Mouse (Mus musculus) ES-Bruce4 (cell line): ENCODE results near the gene Zglp1. TPM values are rescaled to one million over a fixed set of nuclear protein-coding genes. Genes with fewer than 3 reads are reported as not detected.

Experiments
- H3K27ac ChIP-seq: 2 replicates; pipeline ENCODE4 v1.5.1; 2012; ENCODE audit warnings: low read length, inconsistent platforms; ENCODE audit not compliant: insufficient read depth
- H3K27me3 ChIP-seq: 2 replicates; pipeline ENCODE4 v1.6.1; 2012; ENCODE audit warnings: mild to moderate bottlenecking, low read length, inconsistent platforms; ENCODE audit not compliant: control insufficient read depth, poor library complexity, insufficient read depth, severe bottlenecking
- H3K36me3 ChIP-seq: 2 replicates; pipeline ENCODE4 v1.6.1; 2012; ENCODE audit warnings: inconsistent platforms, mild to moderate bottlenecking, low read length, moderate library complexity; ENCODE audit not compliant: control insufficient read depth, poor library complexity, insufficient read depth, severe bottlenecking
- H3K4me1 ChIP-seq: one replicate; pipeline ENCODE4 v1.8.1; 2011; ENCODE audit warnings: low read length; ENCODE audit not compliant: control insufficient read depth, insufficient read depth
- H3K4me3 ChIP-seq: 2 replicates; pipeline ENCODE4 v1.5.1; 2011; ENCODE audit warnings: low read depth, mild to moderate bottlenecking, low read length
- H3K9ac ChIP-seq: 2 replicates; pipeline ENCODE4 v1.6.1; 2012; ENCODE audit warnings: low read depth, mild to moderate bottlenecking, inconsistent platforms; ENCODE audit not compliant: poor library complexity, severe bottlenecking
- H3K9me3 ChIP-seq: replicated peaks from 2 replicates; pipeline ENCODE4 v1.6.1; 2012; ENCODE audit warnings: mild to moderate bottlenecking, low read length, inconsistent platforms; ENCODE audit not compliant: control insufficient read depth, poor library complexity, insufficient read depth, severe bottlenecking
- CTCF ChIP-seq: IDR thresholded peaks from one replicate; pipeline ENCODE4 v1.8.1; 2011; ENCODE audit warnings: low read depth, low read length
- EP300 ChIP-seq: IDR thresholded peaks from 2 replicates; pipeline ENCODE4 v1.6.1; 2011; ENCODE audit warnings: low read depth, low read length; ENCODE audit not compliant: insufficient read depth
- POLR2A ChIP-seq: IDR thresholded peaks from one replicate; pipeline ENCODE4 v1.8.1; 2011; ENCODE audit warnings: low read length; ENCODE audit not compliant: insufficient read depth
- polyA plus RNA-seq: library from polyadenylated mRNA; stranded (reverse); fragments of >200 nt; gene quantifications from 2 replicates; pipeline ENCODE4 v1.2.4, GENCODE M21; 2011; ENCODE audit warnings: low read depth; ENCODE audit not compliant: missing spikeins, insufficient read depth, insufficient read length

Zglp1 gene
- polyA plus RNA-seq, 1 experiment = not detected

DNA sequence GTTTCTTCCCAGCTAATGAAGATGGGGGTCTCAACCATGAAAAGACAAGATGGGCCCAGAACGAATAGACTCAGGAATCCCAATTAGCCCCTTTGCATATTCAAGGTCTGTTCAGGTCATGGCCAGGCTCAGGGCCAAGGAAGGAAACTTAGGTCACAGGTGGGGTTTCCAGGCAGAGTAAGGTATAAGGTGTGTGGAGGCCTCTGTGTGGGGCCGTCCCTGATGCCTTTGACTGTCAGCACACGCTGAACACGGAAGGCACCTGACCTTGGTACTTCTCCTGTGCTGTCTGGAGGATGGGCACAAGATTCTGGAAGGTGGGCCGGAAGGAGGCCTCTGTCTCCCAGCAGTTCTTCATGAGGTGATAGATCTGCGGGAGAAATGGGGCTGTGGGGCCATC, 37.9 kb upstream of the Zglp1 start:
- H3K4me3 ChIP-seq = no peak overlapping the region
- no peaks in the 10 kb centered on the region for H3K36me3 ChIP-seq
- H3K9me3 ChIP-seq = no peaks in the 10 kb centered on the region
- H3K27me3 ChIP-seq = no peaks in the 10 kb centered on the region
- no peak overlapping the region for H3K27ac ChIP-seq
- H3K4me1 ChIP-seq = no peaks in the 10 kb centered on the region
- H3K9ac ChIP-seq = no peak overlapping the region
- no peak for TF ChIP-seq POLR2A
- TF ChIP-seq EP300 = no peak
- TF ChIP-seq CTCF = no peak

DNA sequence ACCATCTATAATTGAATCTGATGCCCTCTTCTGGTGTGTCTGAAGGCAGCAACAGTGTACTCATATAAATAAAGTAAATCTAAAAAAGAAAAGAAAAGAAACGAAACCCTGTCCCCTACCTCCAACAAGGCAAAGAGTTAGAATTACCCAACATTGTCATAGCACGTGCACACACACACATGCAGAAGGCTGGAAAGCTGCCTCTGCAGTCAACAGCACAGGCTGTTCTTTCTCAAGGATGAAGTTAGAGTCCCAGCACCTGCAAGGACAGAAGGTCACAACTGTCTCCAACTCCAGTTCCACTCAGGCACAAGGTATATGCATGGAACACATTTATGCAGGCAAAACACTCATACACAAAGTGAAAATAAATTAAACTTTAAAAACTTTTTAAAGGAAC, 35.2 kb upstream of the Zglp1 start:
- Histone ChIP-seq H3K9ac (no peak overlapping the region), H3K27me3 (no peaks in the 10 kb centered on the region), H3K9me3 (no peaks in the 10 kb centered on the region), H3K36me3 (no peaks in the 10 kb centered on the region), H3K4me1 (no peaks in the 10 kb centered on the region), H3K4me3 (no peak overlapping the region), H3K27ac (no peak overlapping the region)
- TF ChIP-seq POLR2A = no peak
- no peak for TF ChIP-seq CTCF
- no peak for TF ChIP-seq EP300

- no peak overlapping the region for H3K27ac ChIP-seq
- H3K9me3 ChIP-seq = no peaks in the 10 kb centered on the region
- H3K9ac ChIP-seq = no peak overlapping the region
- H3K4me1 ChIP-seq = no peaks in the 10 kb centered on the region
- H3K36me3 ChIP-seq = no peaks in the 10 kb centered on the region
- no peak overlapping the region for H3K4me3 ChIP-seq
- no peak for TF ChIP-seq POLR2A
- no peak for TF ChIP-seq EP300
- no peak for TF ChIP-seq CTCF
- H3K27me3 ChIP-seq = no peaks in the 10 kb centered on the region
Observed at GRCm38 (mm10) chr9:21100447-21101161, 33.7 kb upstream of the Zglp1 start.

GRCm38 (mm10) chr9:21097793-21098192, 30.9 kb upstream of the Zglp1 start:
- Histone ChIP-seq H3K36me3 (no peaks in the 10 kb centered on the region), H3K9ac (no peak overlapping the region), H3K4me1 (no peaks in the 10 kb centered on the region), H3K9me3 (no peaks in the 10 kb centered on the region), H3K4me3 (no peak overlapping the region), H3K27ac (no peak overlapping the region), H3K27me3 (no peaks in the 10 kb centered on the region)
- TF ChIP-seq POLR2A (no peak), EP300 (no peak), CTCF (no peak)

DNA sequence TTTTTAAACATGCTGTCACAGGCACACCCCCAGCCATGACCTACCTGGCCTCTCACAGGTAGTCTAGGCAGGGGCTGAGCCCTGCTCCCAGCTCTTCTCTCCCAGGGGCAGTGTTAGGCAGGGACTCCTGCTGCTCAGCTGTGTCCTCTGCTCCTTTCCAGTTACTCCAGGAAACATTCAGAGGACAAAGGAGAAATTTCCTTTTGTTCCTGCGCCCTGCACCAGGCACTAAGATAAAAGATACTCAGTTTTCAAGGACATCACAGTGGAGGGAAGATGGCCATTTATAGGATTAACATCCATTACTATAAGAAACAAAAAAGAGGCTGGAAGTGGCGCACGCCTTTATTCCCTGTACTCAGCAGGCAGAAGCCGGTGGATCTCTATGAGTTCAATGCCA, 29.1 kb upstream of the Zglp1 start:
- H3K9me3 ChIP-seq = no peaks in the 10 kb centered on the region
- no peaks in the 10 kb centered on the region for H3K4me1 ChIP-seq
- H3K36me3 ChIP-seq = no peaks in the 10 kb centered on the region
- no peak overlapping the region for H3K27ac ChIP-seq
- H3K9ac ChIP-seq = no peak overlapping the region
- no peaks in the 10 kb centered on the region for H3K27me3 ChIP-seq
- TF ChIP-seq POLR2A = no peak
- no peak for TF ChIP-seq EP300
- TF ChIP-seq CTCF = no peak
- no peak overlapping the region for H3K4me3 ChIP-seq

DNA sequence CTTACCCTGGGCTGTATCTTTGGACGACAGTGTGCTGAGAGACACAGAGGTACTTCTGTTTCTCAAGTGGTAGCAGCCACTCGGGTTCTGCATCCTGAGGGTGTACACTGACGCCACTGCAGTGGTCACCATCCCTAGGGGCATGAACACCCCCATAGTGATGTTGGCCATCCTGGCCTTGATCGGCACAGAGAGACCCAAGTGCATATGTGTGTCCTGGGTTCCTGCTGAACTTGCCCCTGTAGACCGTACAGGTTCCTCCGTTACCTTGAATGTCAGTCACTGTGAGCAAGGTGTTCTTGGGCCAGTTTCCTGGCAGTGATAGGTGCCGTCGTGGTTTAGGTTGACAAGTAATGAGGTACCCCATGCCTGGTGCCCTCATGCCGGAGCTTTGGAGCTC, 26.5 kb upstream of the Zglp1 start:
- TF ChIP-seq CTCF (no peak), POLR2A (no peak), EP300 (no peak)
- Histone ChIP-seq H3K4me1 (peaks cover 2% of the 10 kb centered on the region), H3K9ac (no peak overlapping the region), H3K4me3 (no peak overlapping the region), H3K9me3 (no peaks in the 10 kb centered on the region), H3K27me3 (no peaks in the 10 kb centered on the region), H3K27ac (no peak overlapping the region), H3K36me3 (peaks cover 16% of the 10 kb centered on the region)
